ENCODE assay signal across 8 mouse cellular contexts in genomic region chr14:60251281-60252003, GRCm38 (mm10). TPM values are rescaled to one million over a fixed set of nuclear protein-coding genes. Genes with fewer than 3 reads are reported as not detected.
A peak's percentile ranks its signal among the peaks of the same experiment; 100 is the strongest.
DNase-seq lines count a peak whose midpoint lies in the region; ATAC-seq lines count a peak whose summit lies in the region.

Gene Nupl1, minus strand, starts transcription at chr14:60251431.
Gene Gm49336, minus strand, starts transcription at chr14:60251507.

- peaks cover 3% of the 10 kb centered on the region for H3K36me3 ChIP-seq in heart, embryonic 10.5 days
- H3K36me3 ChIP-seq in kidney, embryonic 15.5 days = peaks cover 5% of the 10 kb centered on the region; the same call in 1 of the 2 replicates

- no peaks in the 10 kb centered on the region for H3K27me3 ChIP-seq in heart, embryonic 10.5 days (ENCODE audit: insufficient read depth, poor library complexity, severe bottlenecking)
- H3K27me3 ChIP-seq in kidney, embryonic 15.5 days = no peaks in the 10 kb centered on the region

- DNase-seq in B cell, adult 2 months = peak; percentile 97 to 98
- DNase-seq in brain, adult 2 months (ENCODE audit: low read depth, low spot score) = peak; percentile 100
- peak; percentile 99 for DNase-seq in heart, embryonic 10.5 days (ENCODE audit: low spot score)
- DNase-seq in liver = peak; percentile 98
- peak; percentile 97 to 98 for DNase-seq in spleen, postnatal 4 days (ENCODE audit: low spot score in 2 of 2)

- peak within 1 kb of the TSS; percentile 87 for H3K4me2 ChIP-seq in kidney, embryonic 15.5 days

- H3K4me1 ChIP-seq in heart, embryonic 10.5 days = peaks cover 10% of the 10 kb centered on the region
- H3K4me1 ChIP-seq in kidney, embryonic 15.5 days = peaks cover 22% of the 10 kb centered on the region

- peak; percentile 97 for ATAC-seq in erythroblast, adult 5-6 weeks (replicated peaks; ENCODE audit: low FRiP score, poor library complexity, severe bottlenecking)
- peak; percentile 99 for ATAC-seq in kidney, embryonic 15.5 days (replicated peaks; ENCODE audit: low FRiP score)
- ATAC-seq in monocyte, adult 5-6 weeks (replicated peaks; ENCODE audit: insufficient number of reproducible peaks, low FRiP score, low TSS enrichment, poor library complexity, severe bottlenecking) = peak; percentile 98

- WGBS in heart, embryonic 10.5 days = under 1% methylated on average over 62 of the region's 62 CpGs
- WGBS in kidney, embryonic 15.5 days = under 1% methylated on average over 62 of the region's 62 CpGs

- H3K9me3 ChIP-seq in heart, embryonic 10.5 days = no peaks in the 10 kb centered on the region
- H3K9me3 ChIP-seq in kidney, embryonic 15.5 days (replicated peaks) = no peaks in the 10 kb centered on the region

- H3K4me3 ChIP-seq in heart, embryonic 10.5 days = peak within 1 kb of the TSS; percentile 95
- peak within 1 kb of the TSS; percentile 94 for H3K4me3 ChIP-seq in kidney, embryonic 15.5 days (replicated peaks)

- H3K9ac ChIP-seq in kidney, embryonic 15.5 days = peak within 1 kb of the TSS; percentile 95

- H3K27ac ChIP-seq in heart, embryonic 10.5 days = peak within 1 kb of the TSS; percentile 97
- peak within 1 kb of the TSS; percentile 96 for H3K27ac ChIP-seq in kidney, embryonic 15.5 days

RNA-seq across cellular contexts. Expression of gene Nupl1, which starts in this region (rescaled TPM):
- not detected in 2 replicates for total RNA-seq in erythroblast, adult 5-6 weeks (2015; ENCODE audit: low replicate concordance)
- not detected in 2 replicates for total RNA-seq in erythroblast, adult 5-6 weeks (2017; ENCODE audit: low replicate concordance)
- 0.07 TPM in 1 of 2 replicates, not detected in the other for polyA plus RNA-seq in heart, embryonic 10.5 days (2016; fragmentation: Nextera tagmentation; extraction: Ambion mirVana)
- not detected in 2 replicates for polyA plus RNA-seq in kidney, embryonic 15.5 days (2015; fragmentation: Nextera tagmentation; extraction: Ambion mirVana)
- total RNA-seq in monocyte, adult 5-6 weeks (2017) = 0.29 TPM in 1 of 3 replicates, not detected in the others

RNA-seq across cellular contexts. Expression of gene Gm49336, which starts in this region (rescaled TPM):
- total RNA-seq in erythroblast, adult 5-6 weeks (2015; ENCODE audit: low replicate concordance) = 26.3 and 27.0 TPM in 2 replicates
- total RNA-seq in erythroblast, adult 5-6 weeks (2017; ENCODE audit: low replicate concordance) = 34.6 and 58.1 TPM in 2 replicates
- 44.7 and 50.3 TPM in 2 replicates for polyA plus RNA-seq in heart, embryonic 10.5 days (2016; fragmentation: Nextera tagmentation; extraction: Ambion mirVana)
- 48.1 and 50.6 TPM in 2 replicates for polyA plus RNA-seq in kidney, embryonic 15.5 days (2015; fragmentation: Nextera tagmentation; extraction: Ambion mirVana)
- 55.7 to 68.8 TPM (median 65.3 TPM) in 3 replicates for total RNA-seq in monocyte, adult 5-6 weeks (2017)

Comparison
In these comparisons a context has a peak if more than half of its experiments do, and no peak if none do; other contexts are left out.
1. Peak in every context shown above with its lines: DNase-seq, ATAC-seq, H3K4me3 ChIP-seq and H3K27ac ChIP-seq.